Mouse (Mus musculus) stomach, embryonic 15.5 days (tissue): ENCODE measurements around the gene Fbxo17. TPM values are rescaled to one million over a fixed set of nuclear protein-coding genes. Genes with fewer than 3 reads are reported as not detected.
A peak's percentile ranks its signal among the peaks of the same experiment; 100 is the strongest.
"Not testable (repeated sequence)": the region's sequence is repeated elsewhere in the genome, so short reads cannot be mapped to it uniquely, and the experiment has no call there.

Source experiments
- ATAC-seq: fragments of 200-750 bp; cut with Nextera tagmentation; 2 replicates; pipeline ENCODE4 v1.8.0; 2017; ENCODE audit warnings: low read depth, moderate number of reproducible peaks, moderate TSS enrichment; ENCODE audit not compliant: insufficient read depth, low FRiP score
- H3K27ac ChIP-seq: fragments of 300-500 bp; sonication (generic); 2 replicates; pipeline ENCODE4 v1.5.1; 2015; ENCODE audit warnings: mild to moderate bottlenecking, inconsistent platforms
- H3K27me3 ChIP-seq: fragments of 300-500 bp; sonication (generic); replicated peaks from 2 replicates; pipeline ENCODE4 v1.6.1; 2015; ENCODE audit warnings: inconsistent platforms
- H3K36me3 ChIP-seq: fragments of 300-500 bp; sonication (generic); 2 replicates; pipeline ENCODE4 v1.6.1; 2015; ENCODE audit warnings: inconsistent platforms
- H3K4me1 ChIP-seq: fragments of 300-500 bp; sonication (generic); 2 replicates; pipeline ENCODE4 v1.6.1; 2015; ENCODE audit warnings: inconsistent platforms
- H3K4me2 ChIP-seq: fragments of 300-500 bp; sonication (generic); 2 replicates; pipeline ENCODE4 v1.6.1; 2015; ENCODE audit warnings: mild to moderate bottlenecking, inconsistent platforms
- H3K4me3 ChIP-seq: fragments of 300-500 bp; sonication (generic); replicated peaks from 2 replicates; pipeline ENCODE4 v1.5.1; 2015; ENCODE audit warnings: inconsistent platforms
- H3K9ac ChIP-seq: fragments of 300-500 bp; sonication (generic); 2 replicates; pipeline ENCODE4 v1.6.1; 2015; ENCODE audit warnings: inconsistent platforms
- H3K9me3 ChIP-seq: fragments of 300-500 bp; sonication (generic); 2 replicates; pipeline ENCODE4 v1.6.1; 2016; ENCODE audit warnings: inconsistent platforms
- WGBS: fragments of 180-500 bp; shearing (Covaris S2); methylation state at CpG from one replicate; pipeline ENCODE4 v1.1.7; 2015; 5-methylcytosine and 5-hydroxymethylcytosine counted together
- polyA plus RNA-seq: library from polyadenylated mRNA; unstranded; fragments of >200 nt; fragmentation: Nextera tagmentation; extraction: Ambion mirVana; gene quantifications from 2 replicates; pipeline ENCODE4 v1.2.1, GENCODE M21; 2015

Fbxo17 gene
- polyA plus RNA-seq, result 8.0 and 8.9 TPM in 2 replicates

GRCm38 (mm10) chr7:28716590-28717281 lies at the start of gene Fbxo17:
Gene Fbxo17 (plus strand): TSS chr7:28716804.
- 2% methylated on average over 36 of the region's 36 CpGs for WGBS
- Histone ChIP-seq H3K9ac (peak within 1 kb of the TSS; percentile 41; the same call in 1 of the 2 replicates), H3K4me1 (peaks cover 4% of the 10 kb centered on the region; the same call in 1 of the 2 replicates), H3K9me3 (no peaks in the 10 kb centered on the region), H3K4me3 (peak within 1 kb of the TSS; percentile 52), H3K27me3 (no peaks in the 10 kb centered on the region), H3K4me2 (peak within 1 kb of the TSS; percentile 77), H3K36me3 (no peaks in the 10 kb centered on the region), H3K27ac (peak within 1 kb of the TSS; percentile 67)
- peak; percentile 75 for ATAC-seq

- no peaks in the 10 kb centered on the region for H3K36me3 ChIP-seq
- H3K9me3 ChIP-seq, result no peaks in the 10 kb centered on the region
- H3K4me3 ChIP-seq, result no peak overlapping the region
- no peak overlapping the region for H3K4me2 ChIP-seq
- 44% methylated on average over 4 of the region's 4 CpGs for WGBS
- no peak overlapping the region for H3K9ac ChIP-seq
- ATAC-seq, result no peak
- H3K27ac ChIP-seq, result no peak overlapping the region
- no peaks in the 10 kb centered on the region for H3K27me3 ChIP-seq
- H3K4me1 ChIP-seq, result no peaks in the 10 kb centered on the region
These were observed 45.4 kb upstream of the Fbxo17 start for GRCm38 (mm10) chr7:28671172-28671571.

GRCm38 (mm10) chr7:28672276-28672675 lies 44.3 kb upstream of the Fbxo17 start:
- Histone ChIP-seq H3K4me3 (no peak overlapping the region), H3K9me3 (no peaks in the 10 kb centered on the region), H3K4me2 (no peak overlapping the region), H3K36me3 (no peaks in the 10 kb centered on the region), H3K4me1 (no peaks in the 10 kb centered on the region), H3K9ac (no peak overlapping the region), H3K27ac (no peak overlapping the region), H3K27me3 (no peaks in the 10 kb centered on the region)
- 81% methylated on average over 5 of the region's 5 CpGs for WGBS
- ATAC-seq, result no peak

- H3K4me1 ChIP-seq, H3K27me3 ChIP-seq, H3K4me3 ChIP-seq, H3K9me3 ChIP-seq, H3K27ac ChIP-seq, H3K4me2 ChIP-seq, H3K9ac ChIP-seq, ATAC-seq, H3K36me3 ChIP-seq: not testable (repeated sequence)
- WGBS, result 54% methylated on average over 5 of the region's 5 CpGs
These were observed 43.8 kb upstream of the Fbxo17 start for GRCm38 (mm10) chr7:28672786-28673185.

GRCm38 (mm10) chr7:28674994-28675393 lies 41.6 kb upstream of the Fbxo17 start:
- ATAC-seq, result no peak
- Histone ChIP-seq H3K27ac (no peak overlapping the region), H3K36me3 (no peaks in the 10 kb centered on the region), H3K9ac (no peak overlapping the region), H3K4me3 (no peak overlapping the region), H3K4me2 (no peak overlapping the region), H3K27me3 (no peaks in the 10 kb centered on the region), H3K9me3 (no peaks in the 10 kb centered on the region), H3K4me1 (no peaks in the 10 kb centered on the region)
- WGBS, result 64% methylated on average over 9 of the region's 9 CpGs

GRCm38 (mm10) chr7:28675746-28676145 lies 40.9 kb upstream of the Fbxo17 start:
- Histone ChIP-seq H3K4me2 (no peak overlapping the region), H3K36me3 (no peaks in the 10 kb centered on the region), H3K27ac (no peak overlapping the region), H3K9ac (no peak overlapping the region), H3K9me3 (no peaks in the 10 kb centered on the region), H3K27me3 (no peaks in the 10 kb centered on the region), H3K4me3 (no peak overlapping the region), H3K4me1 (no peaks in the 10 kb centered on the region)
- WGBS, result 40% methylated on average over 11 of the region's 11 CpGs
- ATAC-seq, result no peak

GRCm38 (mm10) chr7:28676811-28677541 lies 39.6 kb upstream of the Fbxo17 start:
- H3K9ac ChIP-seq, result no peak overlapping the region
- no peaks in the 10 kb centered on the region for H3K27me3 ChIP-seq
- 73% methylated on average over 13 of the region's 13 CpGs for WGBS
- no peak overlapping the region for H3K4me3 ChIP-seq
- H3K36me3 ChIP-seq, result no peaks in the 10 kb centered on the region
- ATAC-seq, result no peak
- no peaks in the 10 kb centered on the region for H3K9me3 ChIP-seq
- no peak overlapping the region for H3K27ac ChIP-seq
- no peak overlapping the region for H3K4me2 ChIP-seq
- no peaks in the 10 kb centered on the region for H3K4me1 ChIP-seq

- no peak overlapping the region for H3K9ac ChIP-seq
- no peak overlapping the region for H3K27ac ChIP-seq
- H3K27me3 ChIP-seq, result no peaks in the 10 kb centered on the region
- no peaks in the 10 kb centered on the region for H3K36me3 ChIP-seq
- no peak overlapping the region for H3K4me2 ChIP-seq
- H3K9me3 ChIP-seq, result no peaks in the 10 kb centered on the region
- WGBS, result 85% methylated on average over 8 of the region's 8 CpGs
- H3K4me1 ChIP-seq, result no peaks in the 10 kb centered on the region
- no peak overlapping the region for H3K4me3 ChIP-seq
- ATAC-seq, result no peak
These were observed 39.0 kb upstream of the Fbxo17 start for GRCm38 (mm10) chr7:28677624-28678023.

GRCm38 (mm10) chr7:28691075-28691474 lies 25.5 kb upstream of the Fbxo17 start:
- 0 out of 2 replicates have a peak, but pooled peaks cover 4% of the 10 kb centered on the region for H3K4me1 ChIP-seq
- no peak overlapping the region for H3K9ac ChIP-seq
- peaks cover 4% of the 10 kb centered on the region for H3K27me3 ChIP-seq
- no peak overlapping the region for H3K4me3 ChIP-seq
- H3K9me3 ChIP-seq, result no peaks in the 10 kb centered on the region
- H3K27ac ChIP-seq, result no peak overlapping the region
- H3K4me2 ChIP-seq, result no peak overlapping the region
- ATAC-seq, result no peak
- WGBS, result 59% methylated on average over 7 of the region's 7 CpGs
- H3K36me3 ChIP-seq, result no peaks in the 10 kb centered on the region

- Histone ChIP-seq H3K4me1 (0 out of 2 replicates have a peak, but pooled peaks cover 4% of the 10 kb centered on the region), H3K4me2 (peak within 1 kb of the TSS; percentile 96), H3K27me3 (peaks cover 4% of the 10 kb centered on the region), H3K27ac (no peak within 1 kb of the TSS), H3K36me3 (no peaks in the 10 kb centered on the region), H3K9ac (peak within 1 kb of the TSS; percentile 32; the same call in 1 of the 2 replicates), H3K4me3 (peak within 1 kb of the TSS; percentile 50), H3K9me3 (no peaks in the 10 kb centered on the region)
- peak; percentile 16; the same call in 1 of the 2 replicates for ATAC-seq
- WGBS, result 37% methylated on average over 29 of the region's 30 CpGs
These were observed 23.9 kb upstream of the Fbxo17 start, which contains the start of gene Fbxo27 for GRCm38 (mm10) chr7:28692545-28693320. Gene Fbxo27 (plus strand): TSS chr7:28692849.

- Histone ChIP-seq H3K4me2 (peak overlapping the region; percentile 96), H3K4me1 (0 out of 2 replicates have a peak, but pooled peaks cover 4% of the 10 kb centered on the region), H3K4me3 (peak overlapping the region; percentile 50), H3K27me3 (peaks cover 4% of the 10 kb centered on the region), H3K36me3 (no peaks in the 10 kb centered on the region), H3K9ac (peak overlapping the region; percentile 32; the same call in 1 of the 2 replicates), H3K9me3 (no peaks in the 10 kb centered on the region), H3K27ac (no peak overlapping the region)
- 2% methylated on average over 38 of the region's 38 CpGs for WGBS
- peak; percentile 85 for ATAC-seq
These were observed 23.2 kb upstream of the Fbxo17 start for GRCm38 (mm10) chr7:28693321-28693966.
